Mouse (Mus musculus): ENCODE data around the gene Carmil1.

DNA sequence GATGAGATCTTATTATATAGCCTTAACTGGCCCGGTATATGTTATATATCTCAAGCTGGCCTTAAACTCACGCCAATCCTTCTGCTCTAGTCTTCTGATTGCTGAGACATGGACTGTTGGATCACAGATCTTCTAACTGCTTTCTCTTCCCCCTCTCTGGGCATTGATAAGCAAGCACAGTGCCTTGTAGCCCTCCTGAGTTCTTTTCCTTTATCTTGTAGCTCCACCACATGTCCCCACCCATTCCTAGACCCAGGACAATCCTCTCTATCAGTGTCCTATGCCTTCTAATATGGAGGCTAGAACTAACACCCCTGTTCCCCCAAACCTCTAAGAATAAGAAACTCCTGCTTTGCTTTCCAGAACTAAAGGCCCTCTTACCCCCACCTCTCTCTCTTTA is 275.1 kb downstream of the Carmil1 start:
- TF ChIP-seq POLR2AphosphoS2 (IDR thresholded peaks at IDR 0.05; ENCODE audit: low read length) (no peak), NRF1 (IDR thresholded peaks at IDR 0.05; ENCODE audit: insufficient read depth, low read depth, low read length, poor library complexity, severe bottlenecking) (no peak), TCF12 (IDR thresholded peaks at IDR 0.05; ENCODE audit: low read depth, low read length) (no peak), HCFC1 (IDR thresholded peaks at IDR 0.05; ENCODE audit: low read depth, low read length) (no peak), GABPA (IDR thresholded peaks at IDR 0.05; ENCODE audit: low read depth, low read length) (no peak), E2F4 (IDR thresholded peaks at IDR 0.05; ENCODE audit: borderline replicate concordance, low read depth, low read length) (no peak), RAD21 (IDR thresholded peaks at IDR 0.05; ENCODE audit: low read depth, low read length) (no peak), CTCF (IDR thresholded peaks at IDR 0.05 in 2 of 3, conservative IDR thresholded peaks at IDR 0.05 in 1 of 3; ENCODE audit: control insufficient read depth in 1 of 3, insufficient read depth in 1 of 3, low read depth in 2 of 3, low read length in 3 of 3, poor library complexity in 1 of 3, severe bottlenecking in 1 of 3) (no peak), POLR2A (IDR thresholded peaks at IDR 0.05; ENCODE audit: control insufficient read depth in 1 of 2, insufficient read depth in 1 of 2, low read depth in 1 of 2, low read length in 2 of 2, poor library complexity in 1 of 2) (no peak), NELFE (IDR thresholded peaks at IDR 0.05; ENCODE audit: low read depth, low read length) (no peak)

Measured in MEL (cell line).